Mouse (Mus musculus) left cerebral cortex, adult 6 months (tissue): ENCODE results near the gene Gm21746. TPM values are rescaled to one million over a fixed set of nuclear protein-coding genes. Genes with fewer than 3 reads are reported as not detected.

ENCODE experiments used
- long read RNA-seq, 2 experiments: library from polyadenylated mRNA; unstranded; transcript quantifications; one replicate each; pipeline ENCODE4 v2.0.0; 2019 to 2020
- polyA plus RNA-seq: library from polyadenylated mRNA; unstranded; fragments of <200 nt; fragmentation: Nextera tagmentation; gene quantifications from 2 replicates; pipeline ENCODE4 v1.2.3, GENCODE M21; 2021

Gene Gm21746
- polyA plus RNA-seq, result not detected in 2 replicates
- long read RNA-seq, experiment 1, result 0 reads
- long read RNA-seq, experiment 2, result 0 reads

GRCm38 (mm10) chrY:6237895-6238294 is at the start of gene Gm21746:
Gene Gm21746 (minus strand): TSS chrY:6237995.

GRCm38 (mm10) chrY:6266798-6267197 is 29.0 kb upstream of the Gm21746 start, which contains the start of gene Gm20873:
Gene Gm20873 (plus strand): TSS chrY:6267098.

Other genes with a start within 250 kb of the Gm21746 start
- not detected in 2 replicates for gene Gm20873, start 29.1 kb upstream of the Gm21746 start, polyA plus RNA-seq